In the genomic region with DNA sequence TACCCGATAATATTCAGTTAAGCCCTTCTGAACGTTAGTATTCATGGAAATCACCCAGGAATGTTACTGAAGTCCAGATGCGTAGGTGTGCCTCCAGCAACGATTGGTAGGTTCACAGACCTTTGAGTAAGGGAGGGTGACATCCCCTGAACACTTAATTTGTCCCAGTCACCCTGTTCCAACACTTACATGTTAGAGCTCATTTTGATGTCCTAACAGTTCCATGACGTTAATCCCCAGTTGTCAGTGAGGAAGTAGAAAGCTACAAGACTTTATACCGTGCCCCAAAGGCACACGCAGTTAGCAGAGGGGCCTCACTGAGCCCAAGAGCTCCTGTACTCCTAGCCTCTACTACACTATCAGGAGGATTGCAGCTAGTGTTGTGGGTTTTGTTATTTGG, we compare ENCODE assay signal across 13 mouse cellular contexts.
"Had no signal": no experiment of that assay in that cellular context is flagged by ENCODE, and none has a peak within 500 bp of the region (broad histone marks: within the 10 kb centered on the region; RNA-seq: fewer than 3 reads in every experiment).

No protein-coding gene starts in this region.

- H3K36me3 ChIP-seq: liver, embryonic 15.5 days; midbrain, embryonic 13.5 days had no signal

- DNase-seq: kidney, adult 9 months; kidney, postnatal 36 days; liver; lung, embryonic 14.5 days; lung, postnatal 14 days; right cerebral cortex, adult 18-20 months; thymus, adult 18-20 months; thymus, postnatal 25 days had no signal

- H3K4me2 ChIP-seq: limb, embryonic 12.5 days; liver, embryonic 15.5 days; lung, embryonic 14.5 days; midbrain, embryonic 13.5 days had no signal

- ATAC-seq: midbrain, embryonic 13.5 days had no signal

- H3K9ac ChIP-seq: limb, embryonic 12.5 days; liver, embryonic 15.5 days; lung, embryonic 14.5 days; midbrain, embryonic 13.5 days had no signal

- H3K27me3 ChIP-seq: limb, embryonic 12.5 days; liver, embryonic 15.5 days; midbrain, embryonic 13.5 days had no signal

- H3K9me3 ChIP-seq: limb, embryonic 12.5 days; liver, embryonic 15.5 days; midbrain, embryonic 13.5 days had no signal

- H3K27ac ChIP-seq: layer of hippocampus, adult 2 months; limb, embryonic 12.5 days; liver, embryonic 15.5 days; macrophage; midbrain, embryonic 13.5 days had no signal

- H3K4me3 ChIP-seq: layer of hippocampus, adult 2 months; limb, embryonic 12.5 days; liver, embryonic 15.5 days; midbrain, embryonic 13.5 days had no signal
